Comparison of ENCODE assay signal across 13 mouse cellular contexts in the genomic region with DNA sequence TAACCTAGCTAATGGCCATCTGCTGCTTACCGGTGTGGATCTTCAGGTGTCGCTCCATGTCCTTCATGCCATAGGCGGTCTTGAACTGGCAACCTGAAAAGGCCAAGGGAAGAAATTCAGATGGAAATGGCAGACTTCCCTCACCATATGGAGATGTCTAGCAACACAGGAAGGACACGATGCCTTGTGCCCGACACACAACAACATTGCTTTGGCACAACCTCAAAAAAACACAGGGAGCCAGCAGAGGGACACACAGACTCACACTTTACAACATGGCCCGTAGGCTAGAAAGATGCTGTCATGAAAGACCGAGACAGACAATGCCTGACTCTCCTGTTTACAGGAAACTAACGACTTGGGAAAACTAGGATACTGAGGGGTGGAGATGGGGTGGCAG.
"Had no signal": no experiment of that assay in that cellular context is flagged by ENCODE, and none has a peak within 500 bp of the region (broad histone marks: within the 10 kb centered on the region; RNA-seq: fewer than 3 reads in every experiment).

No protein-coding gene starts in this region.

- DNase-seq: kidney, postnatal 14 days; kidney, postnatal 4 days; layer of hippocampus, adult 9-11 months; layer of hippocampus, postnatal 36 days; liver, embryonic 13.5 days; lung, adult 2 months; lung, postnatal 14 days; lung, postnatal 4 days; midbrain, embryonic 14.5 days; thymus, adult 18-20 months; thymus, postnatal 36 days had no signal

- H3K9me3 ChIP-seq: liver, embryonic 13.5 days had no signal

- H3K27me3 ChIP-seq: liver, embryonic 13.5 days had no signal

- H3K4me2 ChIP-seq: liver, embryonic 13.5 days; midbrain, embryonic 11.5 days had no signal

- H3K9ac ChIP-seq: liver, embryonic 13.5 days had no signal

- H3K4me1 ChIP-seq: liver, embryonic 13.5 days had no signal

- H3K4me3 ChIP-seq: left cerebral cortex, adult 2 months; liver, embryonic 13.5 days had no signal

- H3K27ac ChIP-seq: left cerebral cortex, adult 2 months; liver, embryonic 13.5 days had no signal
